Mouse (Mus musculus): ENCODE measurements around the gene Pde4d. TPM values are rescaled to one million over a fixed set of nuclear protein-coding genes. Genes with fewer than 3 reads are reported as not detected.
A peak's percentile ranks its signal among the peaks of the same experiment; 100 is the strongest.

Gene Pde4d
- total RNA-seq, 2 experiments from 2014 or later, result 108 to 120 TPM

GRCm38 (mm10) chr13:109840251-109840650 lies 1390.5 kb downstream of the Pde4d start:
- intact Hi-C loops (cut with DNase I), result no loop called here
- DNase-seq (ENCODE audit: extremely low spot score in 1 of 2, low spot score in 2 of 2), result no peak

- intact Hi-C loops (cut with DNase I), result no loop called here
- no peak for DNase-seq (ENCODE audit: extremely low spot score in 1 of 2, low spot score in 2 of 2)
Measured at GRCm38 (mm10) chr13:109841140-109841822, 1391.5 kb downstream of the Pde4d start.

GRCm38 (mm10) chr13:109842982-109843381 lies 1393.2 kb downstream of the Pde4d start:
- no peak for DNase-seq (ENCODE audit: extremely low spot score in 1 of 2, low spot score in 2 of 2)
- intact Hi-C loops (cut with DNase I), result no loop called here

- no peak for DNase-seq (ENCODE audit: extremely low spot score in 1 of 2, low spot score in 2 of 2)
- intact Hi-C loops (cut with DNase I), result no loop called here
Measured at GRCm38 (mm10) chr13:109844828-109845227, 1395.1 kb downstream of the Pde4d start.

GRCm38 (mm10) chr13:109863826-109864225 lies 1414.1 kb downstream of the Pde4d start:
- DNase-seq (ENCODE audit: extremely low spot score in 1 of 2, low spot score in 2 of 2), result no peak
- intact Hi-C loops (cut with DNase I), result no loop called here

GRCm38 (mm10) chr13:109864311-109864710 lies 1414.6 kb downstream of the Pde4d start:
- DNase-seq (ENCODE audit: extremely low spot score in 1 of 2, low spot score in 2 of 2), result no peak
- intact Hi-C loops (cut with DNase I), result no loop called here

- peak in 1 of 2 experiments; percentile 41 for DNase-seq (ENCODE audit: extremely low spot score in 1 of 2, low spot score in 2 of 2)
- intact Hi-C loops (cut with DNase I), result no loop called here
Measured at GRCm38 (mm10) chr13:109880392-109880791, 1430.6 kb downstream of the Pde4d start.

GRCm38 (mm10) chr13:109881161-109881857 lies 1431.6 kb downstream of the Pde4d start:
- intact Hi-C loops (cut with DNase I), result no loop called here
- DNase-seq (ENCODE audit: extremely low spot score in 1 of 2, low spot score in 2 of 2), result no peak

- intact Hi-C loops (cut with DNase I), result no loop called here
- DNase-seq (ENCODE audit: extremely low spot score in 1 of 2, low spot score in 2 of 2), result no peak
Measured at GRCm38 (mm10) chr13:109883636-109884035, 1433.9 kb downstream of the Pde4d start.

GRCm38 (mm10) chr13:109884812-109885211 lies 1435.1 kb downstream of the Pde4d start:
- no peak for DNase-seq (ENCODE audit: extremely low spot score in 1 of 2, low spot score in 2 of 2)
- intact Hi-C loops (cut with DNase I), result no loop called here

GRCm38 (mm10) chr13:109888293-109888692 lies 1438.5 kb downstream of the Pde4d start:
- intact Hi-C loops (cut with DNase I), result no loop called here
- DNase-seq (ENCODE audit: extremely low spot score in 1 of 2, low spot score in 2 of 2), result no peak

GRCm38 (mm10) chr13:109891194-109891909 lies 1441.6 kb downstream of the Pde4d start:
- DNase-seq (ENCODE audit: extremely low spot score in 1 of 2, low spot score in 2 of 2), result no peak
- intact Hi-C loops (cut with DNase I), result no loop called here

GRCm38 (mm10) chr13:109891910-109892265 lies 1442.1 kb downstream of the Pde4d start:
- intact Hi-C loops (cut with DNase I), result no loop called here
- DNase-seq (ENCODE audit: extremely low spot score in 1 of 2, low spot score in 2 of 2), result no peak

GRCm38 (mm10) chr13:109899442-109900428 lies 1450.0 kb downstream of the Pde4d start:
- intact Hi-C loops (cut with DNase I), result loop anchor here (5.0 to 10.0 kb wide), 2 partner anchors 77 to 285 kb away; no protein-coding TSS in a partner anchor
- peak in 1 of 2 experiments; percentile 31 for DNase-seq (ENCODE audit: extremely low spot score in 1 of 2, low spot score in 2 of 2)

- intact Hi-C loops (cut with DNase I), result loop anchor here (5.0 to 10.0 kb wide), 2 partner anchors 80 to 287 kb away; no protein-coding TSS in a partner anchor
- DNase-seq (ENCODE audit: extremely low spot score in 1 of 2, low spot score in 2 of 2), result no peak
Measured at GRCm38 (mm10) chr13:109901811-109902210, 1452.1 kb downstream of the Pde4d start.

GRCm38 (mm10) chr13:109902460-109902854 lies 1452.7 kb downstream of the Pde4d start:
- intact Hi-C loops (cut with DNase I), result loop anchor here (5.0 to 10.0 kb wide), 2 partner anchors 80 to 288 kb away; no protein-coding TSS in a partner anchor
- DNase-seq (ENCODE audit: extremely low spot score in 1 of 2, low spot score in 2 of 2), result peak in 1 of 2 experiments; percentile 73

GRCm38 (mm10) chr13:109902855-109903763 lies 1453.4 kb downstream of the Pde4d start:
- intact Hi-C loops (cut with DNase I), result loop anchor here (5.0 to 10.0 kb wide), 2 partner anchors 81 to 288 kb away; no protein-coding TSS in a partner anchor
- peak; percentile 42 to 88 for DNase-seq (ENCODE audit: extremely low spot score in 1 of 2, low spot score in 2 of 2)

Data from left cerebral cortex, postnatal 10 days (tissue).